Mouse (Mus musculus): ENCODE measurements around the gene Per1. TPM values are rescaled to one million over a fixed set of nuclear protein-coding genes. Genes with fewer than 3 reads are reported as not detected.

The Per1 gene
- total RNA-seq, 2 experiments from 2014 or later, result 68.2 to 76.8 TPM

DNA sequence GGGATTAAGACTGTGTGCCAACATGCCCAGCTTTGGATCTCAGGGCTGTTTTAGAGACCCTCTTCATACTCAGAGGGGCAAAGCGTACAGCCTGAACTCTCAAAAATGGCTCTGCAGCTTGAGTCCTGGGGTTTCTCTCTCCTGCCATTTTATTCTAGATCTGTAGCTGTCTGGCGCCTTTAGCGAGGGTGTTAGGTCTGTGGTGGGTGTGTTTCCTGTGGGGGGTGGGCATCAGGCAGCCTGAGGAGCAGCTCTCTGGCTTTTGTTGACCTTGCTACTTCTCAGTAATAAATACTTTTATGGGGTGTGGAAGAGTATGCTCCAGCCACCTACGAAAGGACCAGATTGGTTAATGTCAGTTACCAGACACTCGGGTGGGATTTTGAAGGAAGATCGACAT lies 17.0 kb upstream of the Per1 start:
- DNase-seq, result no peak
- Histone ChIP-seq H3K27ac (no peak overlapping the region), H3K4me3 (no peak overlapping the region)
- intact Hi-C loops (cut with DNase I), result no loop called here
- no peak for TF ChIP-seq CTCF (IDR thresholded peaks at IDR 0.05)

DNA sequence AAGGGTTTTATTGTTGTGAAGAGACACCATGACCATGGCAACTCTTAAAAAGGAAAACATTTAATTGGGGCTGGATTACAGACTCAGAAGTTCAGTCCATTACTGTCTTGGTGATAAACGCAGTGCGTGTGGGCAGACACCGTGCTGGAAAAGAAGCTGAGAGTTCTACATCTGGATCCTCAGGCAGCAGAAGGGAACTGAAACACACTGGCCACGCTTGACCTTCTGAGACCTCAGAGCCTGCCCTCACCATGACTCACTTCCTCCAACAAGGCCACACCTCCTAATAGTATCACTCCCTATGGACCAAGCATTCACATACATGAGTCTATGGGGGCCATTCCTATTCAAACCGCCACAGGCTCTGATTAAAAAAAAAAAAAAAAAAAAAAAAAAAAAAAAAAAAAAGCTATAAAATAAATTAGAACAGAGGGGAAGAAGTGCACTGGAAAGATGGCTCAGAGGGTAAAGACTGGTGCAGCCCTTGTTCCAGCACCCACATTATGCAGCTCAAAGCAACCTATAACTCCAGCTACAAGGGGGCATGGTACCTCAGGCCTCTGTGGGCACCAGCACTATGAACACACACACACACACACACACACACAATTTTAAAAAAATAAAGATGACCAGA lies 16.1 kb upstream of the Per1 start:
- intact Hi-C loops (cut with DNase I), result no loop called here
- no peak for DNase-seq
- Histone ChIP-seq H3K4me3 (no peak overlapping the region), H3K27ac (peak overlapping the region; percentile 58)
- TF ChIP-seq CTCF (IDR thresholded peaks at IDR 0.05), result no peak

DNA sequence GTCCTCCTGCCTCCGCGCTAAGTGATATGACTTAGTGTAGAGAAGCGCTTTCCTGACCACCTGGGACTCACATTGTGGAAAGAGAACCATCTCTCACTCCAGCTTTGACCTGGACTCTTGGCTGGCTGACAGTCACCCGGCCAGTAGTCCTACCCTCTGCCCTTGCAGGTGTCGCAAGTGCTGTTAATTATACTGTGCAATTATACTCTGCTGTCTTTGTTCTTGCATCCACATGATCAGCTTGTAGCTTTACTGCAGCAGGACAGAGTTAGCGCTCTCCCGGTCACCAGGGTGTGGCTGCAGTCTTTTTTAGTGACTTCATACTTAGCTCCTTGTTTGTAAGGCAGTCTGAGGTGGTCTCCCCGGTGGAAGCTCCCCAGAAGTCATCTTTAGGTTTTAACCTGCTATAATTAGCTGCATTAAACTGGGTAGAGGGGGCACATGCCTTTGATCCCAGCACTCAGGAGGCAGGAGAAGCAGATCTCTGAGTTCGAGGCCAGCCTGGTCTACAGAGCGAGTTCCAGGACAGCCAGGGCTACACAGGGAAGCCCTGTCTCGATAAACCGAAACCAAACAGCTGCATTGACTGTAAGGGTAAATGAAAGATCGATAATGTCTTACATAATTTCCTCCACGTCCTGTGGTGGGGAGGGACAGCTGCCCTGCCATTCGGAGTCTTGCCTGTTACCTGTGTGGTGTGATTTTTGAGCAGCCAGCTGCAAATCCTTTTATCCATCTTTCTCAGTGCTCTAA lies 14.7 kb upstream of the Per1 start:
- no peak for DNase-seq
- intact Hi-C loops (cut with DNase I), result no loop called here
- no peak overlapping the region; the same call in 1 of the 2 replicates for H3K27ac ChIP-seq
- no peak overlapping the region for H3K4me3 ChIP-seq
- TF ChIP-seq CTCF (IDR thresholded peaks at IDR 0.05), result no peak

DNA sequence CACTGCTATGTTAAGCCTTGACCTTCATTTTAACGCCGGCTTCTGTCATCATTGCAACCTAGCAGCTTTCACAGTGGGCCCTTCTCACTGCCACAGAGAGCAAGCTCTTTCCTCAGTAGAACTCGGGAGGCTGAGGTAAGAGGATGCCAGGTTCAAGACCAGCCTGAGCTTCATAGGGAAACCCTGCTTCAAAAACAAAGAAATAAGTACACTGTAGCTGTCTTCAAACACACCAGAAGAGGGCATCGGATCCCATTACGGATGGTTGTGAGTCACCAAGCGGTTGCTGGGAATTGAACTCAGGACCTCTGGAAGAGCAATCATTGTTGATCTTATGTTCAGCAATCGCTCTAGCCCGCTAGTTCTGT lies 14.2 kb upstream of the Per1 start:
- Histone ChIP-seq H3K27ac (no peak overlapping the region), H3K4me3 (no peak overlapping the region)
- no peak for DNase-seq
- intact Hi-C loops (cut with DNase I), result no loop called here
- TF ChIP-seq CTCF (IDR thresholded peaks at IDR 0.05), result no peak

DNA sequence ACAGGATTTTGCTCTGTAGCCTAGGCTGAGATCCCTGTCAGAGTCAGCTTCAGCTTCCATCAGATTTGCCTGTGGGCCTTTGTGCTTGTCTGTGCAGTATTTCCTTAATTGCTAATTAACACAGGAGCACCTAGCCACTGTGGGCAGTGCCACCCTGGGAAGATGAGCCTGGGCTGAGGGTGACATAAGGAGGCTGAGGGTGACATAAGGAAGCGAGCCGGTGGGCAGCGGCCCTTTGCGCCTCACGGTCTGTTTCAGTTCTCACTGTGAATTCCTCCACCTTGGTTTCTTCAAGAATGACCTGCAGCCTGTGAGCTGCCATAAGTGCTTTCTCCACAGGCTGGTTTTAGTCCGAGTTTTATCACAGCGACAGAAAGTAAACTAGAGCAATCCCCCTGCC lies 13.4 kb upstream of the Per1 start:
- intact Hi-C loops (cut with DNase I), result no loop called here
- Histone ChIP-seq H3K4me3 (no peak overlapping the region), H3K27ac (no peak overlapping the region)
- no peak for DNase-seq
- no peak for TF ChIP-seq CTCF (IDR thresholded peaks at IDR 0.05)

DNA sequence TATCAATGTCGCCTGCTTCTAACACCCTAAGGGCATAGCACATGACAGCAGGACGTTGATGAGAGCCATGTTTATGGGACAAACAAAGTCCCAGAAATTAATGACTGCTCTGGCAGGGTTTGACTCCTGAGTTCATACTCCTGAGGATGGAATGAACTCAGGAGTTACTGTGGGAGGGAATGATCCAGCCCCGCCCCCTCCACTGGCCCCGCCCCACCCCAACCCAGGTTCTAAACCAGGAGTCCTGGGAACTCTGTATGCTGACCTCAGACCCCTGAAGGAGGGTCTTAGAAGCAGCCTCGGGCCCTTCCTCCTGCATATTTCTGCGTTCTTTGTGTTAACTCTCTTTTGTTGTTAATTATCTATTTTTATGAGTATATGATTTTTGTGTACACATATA lies 9.4 kb upstream of the Per1 start:
- DNase-seq, result peak; percentile 12
- TF ChIP-seq CTCF (IDR thresholded peaks at IDR 0.05), result no peak
- Histone ChIP-seq H3K27ac (no peak overlapping the region), H3K4me3 (no peak overlapping the region)
- intact Hi-C loops (cut with DNase I), result no loop called here

DNA sequence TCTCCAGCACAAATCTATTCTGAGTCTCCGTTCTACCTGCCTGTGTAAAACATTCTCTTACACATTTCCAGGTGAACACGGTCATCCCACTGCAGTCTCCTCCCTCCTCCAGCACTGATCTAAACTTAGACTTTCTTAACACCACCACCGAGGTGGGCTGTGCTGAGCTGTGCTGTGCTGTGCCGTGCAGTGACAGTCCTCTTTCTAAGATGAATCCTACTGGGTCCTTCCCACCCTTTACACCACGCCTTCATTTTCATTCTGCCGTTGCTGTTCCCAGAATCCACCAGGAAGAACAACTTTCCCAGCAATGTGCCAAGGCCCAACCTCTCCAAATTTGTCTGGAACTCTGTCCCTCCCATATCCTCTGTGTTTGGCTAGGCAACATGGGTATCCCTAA lies 8.6 kb upstream of the Per1 start:
- peak; percentile 36 for DNase-seq
- no peak overlapping the region for H3K4me3 ChIP-seq
- intact Hi-C loops (cut with DNase I), result no loop called here
- H3K27ac ChIP-seq, result peak overlapping the region; percentile 31; the same call in 1 of the 2 replicates
- TF ChIP-seq CTCF (IDR thresholded peaks at IDR 0.05), result no peak

DNA sequence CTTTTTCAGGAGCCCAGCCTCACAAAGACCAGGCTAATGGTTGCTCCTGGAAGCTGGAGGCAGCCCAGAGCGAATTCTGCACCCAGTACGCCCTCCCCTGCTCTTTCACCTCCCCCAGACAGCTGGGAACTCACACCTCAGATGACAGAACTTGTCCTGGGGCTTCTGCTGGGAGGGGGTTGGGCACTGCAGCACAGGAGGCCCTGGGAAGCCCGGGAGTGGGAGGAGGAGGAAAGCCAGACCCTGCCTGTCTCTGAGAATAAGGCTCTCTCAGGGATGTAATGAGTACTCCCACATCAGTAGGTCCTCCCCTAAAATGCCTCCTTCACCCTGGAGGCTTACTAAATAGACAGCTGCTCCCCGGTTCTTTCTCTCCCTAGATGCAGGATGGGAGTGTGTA lies 7.9 kb upstream of the Per1 start:
- no peak overlapping the region for H3K4me3 ChIP-seq
- intact Hi-C loops (cut with DNase I), result no loop called here
- no peak for TF ChIP-seq CTCF (IDR thresholded peaks at IDR 0.05)
- peak; percentile 15 for DNase-seq
- H3K27ac ChIP-seq, result peak overlapping the region; percentile 100

DNA sequence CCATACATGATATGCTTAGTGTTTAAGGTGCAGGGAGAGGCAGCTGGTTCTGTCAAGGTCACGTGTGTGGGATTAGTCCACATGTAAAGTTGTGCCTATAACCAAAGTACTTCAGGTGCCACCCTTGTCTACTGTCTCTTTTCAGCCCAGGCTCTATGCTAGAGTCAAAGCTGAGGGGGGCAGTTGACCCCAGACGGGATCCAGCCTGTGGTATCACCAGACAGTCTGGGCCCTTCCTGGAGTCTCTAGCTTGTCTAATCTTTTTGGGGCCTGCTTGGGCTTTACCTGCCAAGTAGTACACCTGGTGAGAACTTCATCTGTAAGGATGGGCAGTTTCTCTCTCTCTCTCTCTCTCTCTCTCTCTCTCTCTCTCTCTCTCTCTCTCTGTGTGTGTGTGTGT lies 7.4 kb upstream of the Per1 start:
- no peak overlapping the region for H3K4me3 ChIP-seq
- DNase-seq, result peak; percentile 13
- TF ChIP-seq CTCF (IDR thresholded peaks at IDR 0.05), result no peak
- intact Hi-C loops (cut with DNase I), result no loop called here
- peak overlapping the region; percentile 100 for H3K27ac ChIP-seq

DNA sequence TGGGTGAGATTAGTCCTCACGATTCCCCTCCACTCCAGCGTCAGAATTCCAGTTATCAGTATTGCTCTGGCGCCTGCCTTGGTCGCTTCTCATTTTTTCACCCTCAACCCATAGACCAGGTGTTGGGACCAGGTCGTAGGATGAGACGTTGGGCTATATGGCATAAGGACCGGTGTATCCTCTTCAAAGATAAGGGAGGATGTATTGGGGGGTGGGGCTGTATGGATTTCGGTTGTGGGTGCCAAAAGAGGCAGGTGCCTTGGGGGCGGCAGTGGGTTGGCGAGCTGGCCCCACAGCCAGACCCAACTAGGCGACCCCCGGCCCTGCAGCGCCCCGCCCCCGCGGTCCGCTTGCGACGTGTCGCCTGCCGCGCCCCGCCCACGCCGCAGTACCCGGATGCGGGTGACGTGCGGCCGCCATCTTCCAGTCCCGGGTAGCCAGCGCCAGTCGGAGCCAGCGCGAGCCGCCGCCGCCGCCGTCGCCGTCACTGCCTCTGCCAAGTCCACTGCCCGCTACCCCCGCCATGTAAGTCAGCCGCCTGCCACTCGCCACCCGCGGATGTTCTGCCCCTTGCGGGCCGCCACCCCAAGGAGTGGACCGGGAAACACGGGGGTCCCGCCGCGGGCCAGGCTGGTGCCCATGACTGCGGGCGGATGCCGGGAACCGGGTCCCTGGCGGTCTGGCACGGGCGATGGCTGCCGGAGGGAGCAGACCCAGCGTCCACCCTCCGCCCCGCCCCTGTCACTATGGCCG lies 6.7 kb upstream of the Per1 start, which contains the start of gene Vamp2:
TSS of gene Vamp2 (plus strand) at position 388 of the 753 bp plus-strand sequence.
- intact Hi-C loops (cut with DNase I), result loop anchor here (2.0 kb wide), 1 partner anchor 15 kb away; no protein-coding TSS in a partner anchor
- H3K4me3 ChIP-seq, result peak within 1 kb of the TSS; percentile 100
- no peak for TF ChIP-seq CTCF (IDR thresholded peaks at IDR 0.05)
- peak; percentile 96 for DNase-seq
- peak within 1 kb of the TSS; percentile 100 for H3K27ac ChIP-seq

DNA sequence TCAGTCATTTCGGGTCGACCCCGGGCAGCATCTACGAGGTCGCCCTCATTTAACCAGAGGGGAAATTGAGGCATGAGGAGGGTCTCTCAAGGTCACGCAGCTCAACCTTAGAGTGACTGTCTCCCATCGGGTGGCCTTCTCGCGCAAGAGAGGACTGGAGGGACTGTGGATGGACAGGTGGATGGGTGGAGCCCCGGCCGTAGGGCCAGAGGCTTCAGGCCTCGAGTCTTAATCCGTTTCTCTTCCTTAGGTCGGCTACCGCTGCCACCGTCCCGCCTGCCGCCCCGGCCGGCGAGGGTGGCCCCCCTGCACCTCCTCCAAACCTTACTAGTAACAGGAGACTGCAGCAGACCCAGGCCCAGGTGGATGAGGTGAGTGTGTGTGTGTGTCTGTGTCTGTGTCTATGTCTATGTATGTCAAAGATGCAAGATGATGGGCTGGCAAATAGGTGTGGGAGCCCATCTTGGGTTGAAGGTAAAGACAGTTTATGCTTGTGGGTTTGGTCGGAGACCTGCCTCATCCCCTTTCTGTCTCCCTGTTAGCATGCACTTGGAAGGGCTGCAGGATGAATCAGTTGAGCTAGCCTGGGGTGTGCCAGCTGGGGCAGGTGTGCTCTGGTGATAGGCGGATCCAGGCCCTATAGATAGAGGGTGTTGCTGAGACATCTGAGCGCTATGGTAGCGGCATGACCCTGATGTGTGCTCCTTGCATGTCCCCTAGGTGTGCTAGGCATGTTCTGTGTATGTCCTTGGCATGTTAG lies 6.0 kb upstream of the Per1 start:
- H3K27ac ChIP-seq, result peak overlapping the region; percentile 100
- TF ChIP-seq CTCF (IDR thresholded peaks at IDR 0.05), result no peak
- H3K4me3 ChIP-seq, result peak overlapping the region; percentile 100
- intact Hi-C loops (cut with DNase I), result loop anchor here (2.0 kb wide), 1 partner anchor 16 kb away; no protein-coding TSS in a partner anchor
- peak; percentile 57 for DNase-seq

DNA sequence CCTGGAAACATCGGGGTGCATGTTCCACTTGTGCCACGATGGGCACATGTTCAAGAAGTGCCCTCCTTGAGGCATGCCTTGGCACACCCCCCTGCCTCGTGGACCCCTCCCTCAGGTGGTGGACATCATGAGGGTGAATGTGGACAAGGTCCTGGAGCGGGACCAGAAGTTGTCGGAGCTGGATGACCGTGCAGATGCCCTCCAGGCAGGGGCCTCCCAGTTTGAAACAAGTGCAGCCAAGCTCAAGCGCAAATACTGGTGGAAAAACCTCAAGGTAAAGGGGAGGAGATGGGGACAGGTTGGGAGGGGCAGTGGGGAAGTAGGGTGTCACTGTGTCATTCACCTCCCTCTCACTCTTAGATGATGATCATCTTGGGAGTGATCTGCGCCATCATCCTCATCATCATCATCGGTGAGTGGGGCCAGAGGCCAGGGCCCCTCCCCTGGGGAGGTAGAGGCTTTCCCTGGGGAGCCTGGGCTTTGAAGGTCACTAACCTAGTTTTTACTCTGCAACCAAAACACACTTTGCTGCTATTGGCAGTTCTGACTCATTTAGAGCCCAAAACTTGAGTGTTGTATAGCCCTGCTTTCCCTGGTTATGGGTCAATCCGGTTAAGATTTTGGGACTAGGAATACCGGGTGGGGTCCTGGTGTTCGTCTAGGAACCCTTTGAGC lies 5.3 kb upstream of the Per1 start:
- H3K27ac ChIP-seq, result peak overlapping the region; percentile 100
- no peak for TF ChIP-seq CTCF (IDR thresholded peaks at IDR 0.05)
- peak; percentile 33 for DNase-seq
- peak overlapping the region; percentile 100 for H3K4me3 ChIP-seq
- intact Hi-C loops (cut with DNase I), result loop anchor here (2.0 kb wide), 1 partner anchor 17 kb away; no protein-coding TSS in a partner anchor

Data from gastrocnemius, adult 2 months (tissue).